Mouse (Mus musculus) myocyte (in vitro differentiated cells): Measurements from ENCODE around the gene Focad. TPM values are rescaled to one million over a fixed set of nuclear protein-coding genes. Genes with fewer than 3 reads are reported as not detected.

Experiments used
- H3K27me3 ChIP-seq: one replicate; pipeline ENCODE4 v1.6.1; 2011; ENCODE audit not compliant: control insufficient read depth, insufficient read depth, insufficient read length
- H3K36me3 ChIP-seq: one replicate; pipeline ENCODE4 v1.6.1; 2011; ENCODE audit not compliant: control insufficient read depth, insufficient read depth
- H3K4me2 ChIP-seq: one replicate; pipeline ENCODE4 v1.6.1; 2011; ENCODE audit warnings: low read depth, control low read depth
- H3K4me3 ChIP-seq: one replicate; pipeline ENCODE4 v1.5.1; 2011; ENCODE audit warnings: mild to moderate bottlenecking, control low read depth, moderate library complexity
- H3K79me2 ChIP-seq: one replicate; pipeline ENCODE4 v1.6.1; 2011; ENCODE audit not compliant: control insufficient read depth, insufficient read depth
- H3ac ChIP-seq: one replicate; pipeline ENCODE4 v1.6.1; 2011; ENCODE audit not compliant: control insufficient read depth, insufficient read length
- CEBPB ChIP-seq: IDR thresholded peaks from 2 replicates; pipeline ENCODE4 v1.6.1; 2011; ENCODE audit warnings: mild to moderate bottlenecking, moderate library complexity; ENCODE audit not compliant: poor library complexity, insufficient read depth, severe bottlenecking
- E2F4 ChIP-seq: IDR thresholded peaks from one replicate; pipeline ENCODE4 v1.6.1; 2011; ENCODE audit warnings: mild to moderate bottlenecking, control low read depth, moderate library complexity; ENCODE audit not compliant: insufficient read depth
- MAX ChIP-seq: IDR thresholded peaks from one replicate; pipeline ENCODE4 v1.6.1; 2011; ENCODE audit warnings: low read depth, mild to moderate bottlenecking, control low read depth
- MYOD1 ChIP-seq, 3 experiments: IDR thresholded peaks; one replicate each; pipeline ENCODE4 v1.6.1; 2011; ENCODE audit warnings: control low read depth in 2 of 3, low read depth in 2 of 3, mild to moderate bottlenecking in 2 of 3, moderate library complexity in 1 of 3; ENCODE audit not compliant: insufficient read length in 2 of 3, control insufficient read depth in 1 of 3
- MYOG ChIP-seq, 3 experiments: IDR thresholded peaks; one replicate each; pipeline ENCODE4 v1.6.1; 2011; ENCODE audit warnings: control low read depth in 2 of 3, low read depth in 2 of 3, mild to moderate bottlenecking in 2 of 3; ENCODE audit not compliant: insufficient read length in 2 of 3, control insufficient read depth in 1 of 3, insufficient read depth in 1 of 3
- POLR2A ChIP-seq: IDR thresholded peaks from one replicate; pipeline ENCODE4 v1.6.1; 2011; ENCODE audit warnings: low read depth, mild to moderate bottlenecking, control low read depth, moderate library complexity; ENCODE audit not compliant: insufficient read length
- POLR2AphosphoS2 ChIP-seq: IDR thresholded peaks from one replicate; pipeline ENCODE4 v1.6.1; 2011; ENCODE audit warnings: low read depth, control low read depth; ENCODE audit not compliant: insufficient read length
- REST ChIP-seq: IDR thresholded peaks from one replicate; pipeline ENCODE4 v1.6.1; 2011; ENCODE audit warnings: mild to moderate bottlenecking, control low read depth, moderate library complexity; ENCODE audit not compliant: insufficient read depth, insufficient read length
- SRF ChIP-seq: IDR thresholded peaks from one replicate; pipeline ENCODE4 v1.6.1; 2011; ENCODE audit warnings: low read depth; ENCODE audit not compliant: control insufficient read depth, insufficient read length
- TCF12 ChIP-seq: IDR thresholded peaks from one replicate; pipeline ENCODE4 v1.6.1; 2011; ENCODE audit warnings: mild to moderate bottlenecking, control low read depth; ENCODE audit not compliant: poor library complexity, insufficient read depth, severe bottlenecking
- TCF3 ChIP-seq: IDR thresholded peaks from one replicate; pipeline ENCODE4 v1.6.1; 2011; ENCODE audit warnings: low read depth, control low read depth; ENCODE audit not compliant: insufficient read length
- USF1 ChIP-seq: IDR thresholded peaks from one replicate; pipeline ENCODE4 v1.6.1; 2011; ENCODE audit warnings: low read depth, mild to moderate bottlenecking, control low read depth, moderate library complexity
- polyA plus RNA-seq: library from polyadenylated mRNA; unstranded; fragments of >200 nt; fragmentation: generic; extraction: Trizol; gene quantifications from one replicate; pipeline ENCODE4 v1.2.1, GENCODE M21; 2012; ENCODE audit warnings: missing spikeins

Gene Focad
- polyA plus RNA-seq, 1 experiment: 15.3 TPM

GRCm38 (mm10) chr4:88120091-88120490 lies 25.7 kb downstream of the Focad start:
- H3K4me2 ChIP-seq: peak overlapping the region; percentile 10
- H3K79me2 ChIP-seq: no peaks in the 10 kb centered on the region
- TF ChIP-seq POLR2A (no peak), E2F4 (no peak), TCF12 (no peak), USF1 (no peak), MAX (no peak), SRF (no peak), REST (no peak), CEBPB (no peak), MYOG (IDR thresholded peaks at IDR 0.05; ENCODE audit: control insufficient read depth in 1 of 3, insufficient read depth in 1 of 3, insufficient read length in 2 of 3, low read depth in 2 of 3) (no peak), MYOD1 (IDR thresholded peaks at IDR 0.05; ENCODE audit: control insufficient read depth in 1 of 3, insufficient read length in 2 of 3, low read depth in 2 of 3) (no peak), TCF3 (no peak), POLR2AphosphoS2 (no peak)
- no peaks in the 10 kb centered on the region for H3K27me3 ChIP-seq
- H3K4me3 ChIP-seq: no peak overlapping the region
- no peak overlapping the region for H3ac ChIP-seq
- H3K36me3 ChIP-seq: no peaks in the 10 kb centered on the region

GRCm38 (mm10) chr4:88122472-88122871 lies 28.0 kb downstream of the Focad start:
- Histone ChIP-seq H3ac (no peak overlapping the region), H3K4me2 (peak overlapping the region; percentile 14), H3K36me3 (no peaks in the 10 kb centered on the region), H3K4me3 (no peak overlapping the region), H3K27me3 (no peaks in the 10 kb centered on the region), H3K79me2 (no peaks in the 10 kb centered on the region)
- no peak for TF ChIP-seq MAX
- peak; percentile 12 to 93 (median 92) for TF ChIP-seq MYOD1 (IDR thresholded peaks at IDR 0.05; ENCODE audit: control insufficient read depth in 1 of 3, insufficient read length in 2 of 3, low read depth in 2 of 3)
- TF ChIP-seq MYOG (IDR thresholded peaks at IDR 0.05; ENCODE audit: control insufficient read depth in 1 of 3, insufficient read depth in 1 of 3, insufficient read length in 2 of 3, low read depth in 2 of 3): peak in 2 of 3 experiments; percentile 70 to 83
- no peak for TF ChIP-seq USF1
- TF ChIP-seq POLR2AphosphoS2: no peak
- no peak for TF ChIP-seq REST
- TF ChIP-seq CEBPB: no peak
- no peak for TF ChIP-seq POLR2A
- no peak for TF ChIP-seq E2F4
- no peak for TF ChIP-seq SRF
- peak; percentile 64 for TF ChIP-seq TCF3
- peak; percentile 86 for TF ChIP-seq TCF12

- TF ChIP-seq POLR2AphosphoS2 (no peak), MYOG (IDR thresholded peaks at IDR 0.05; ENCODE audit: control insufficient read depth in 1 of 3, insufficient read depth in 1 of 3, insufficient read length in 2 of 3, low read depth in 2 of 3) (no peak), MAX (no peak), TCF12 (no peak), SRF (no peak), MYOD1 (IDR thresholded peaks at IDR 0.05; ENCODE audit: control insufficient read depth in 1 of 3, insufficient read length in 2 of 3, low read depth in 2 of 3) (no peak)
- Histone ChIP-seq H3K4me2 (no peak overlapping the region), H3ac (no peak overlapping the region), H3K79me2 (no peaks in the 10 kb centered on the region), H3K4me3 (no peak overlapping the region), H3K36me3 (no peaks in the 10 kb centered on the region), H3K27me3 (no peaks in the 10 kb centered on the region)
Measured at GRCm38 (mm10) chr4:88135936-88136335, 41.5 kb downstream of the Focad start.

DNA sequence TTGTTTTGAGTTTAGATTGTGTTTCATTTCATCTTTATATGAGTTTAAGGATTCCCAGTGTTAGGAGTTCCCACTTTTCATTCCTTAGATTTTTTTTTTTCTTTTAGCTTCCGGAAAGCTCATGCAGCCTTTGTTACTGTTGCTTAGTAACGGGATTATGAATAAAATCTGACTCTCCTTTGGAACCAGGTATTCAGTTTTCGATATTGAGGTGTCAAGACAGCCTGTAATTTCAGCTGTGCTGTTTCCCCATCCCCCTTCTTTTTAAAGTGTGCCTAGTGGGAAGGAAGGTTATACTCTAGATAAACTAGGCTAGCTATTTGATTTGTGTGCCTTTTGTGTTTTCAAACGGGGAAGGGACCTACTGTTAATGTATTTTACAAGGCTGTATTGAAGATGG lies 42.1 kb downstream of the Focad start:
- TF ChIP-seq E2F4 (no peak), MYOG (IDR thresholded peaks at IDR 0.05; ENCODE audit: control insufficient read depth in 1 of 3, insufficient read depth in 1 of 3, insufficient read length in 2 of 3, low read depth in 2 of 3) (no peak), CEBPB (no peak), MAX (no peak), POLR2AphosphoS2 (no peak)
- no peak overlapping the region for H3K4me3 ChIP-seq
- no peaks in the 10 kb centered on the region for H3K27me3 ChIP-seq
- H3K79me2 ChIP-seq: no peaks in the 10 kb centered on the region
- no peak overlapping the region for H3ac ChIP-seq
- no peaks in the 10 kb centered on the region for H3K36me3 ChIP-seq
- no peak overlapping the region for H3K4me2 ChIP-seq

DNA sequence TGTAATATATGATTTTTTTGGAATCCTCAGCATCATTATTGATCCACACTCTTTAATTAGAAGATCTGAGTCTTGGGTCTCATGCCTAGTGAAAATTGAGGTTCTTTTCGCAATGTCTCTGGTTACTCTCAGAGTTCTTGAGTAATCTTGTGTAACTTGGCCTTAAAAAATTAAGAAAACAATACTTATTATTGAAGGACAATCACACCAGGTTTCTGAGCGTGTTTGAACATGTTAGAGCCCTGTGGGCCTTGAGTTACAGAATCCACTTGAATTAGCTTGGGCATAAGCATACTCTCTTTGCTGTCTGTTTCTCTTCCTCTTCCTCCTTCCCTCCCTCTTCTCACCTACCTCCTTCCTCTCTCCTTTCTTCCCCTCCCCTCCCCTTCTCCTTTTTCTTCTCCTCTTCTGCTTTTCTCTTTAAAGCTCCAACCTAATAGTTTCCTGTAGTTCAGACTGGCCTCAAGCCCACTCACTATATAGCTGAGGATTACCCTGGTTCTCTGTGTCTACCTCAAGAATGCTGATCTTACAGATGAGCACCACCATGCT lies 44.0 kb downstream of the Focad start:
- no peaks in the 10 kb centered on the region for H3K27me3 ChIP-seq
- no peak overlapping the region for H3K4me3 ChIP-seq
- H3K79me2 ChIP-seq: no peaks in the 10 kb centered on the region
- H3ac ChIP-seq: no peak overlapping the region
- no peak overlapping the region for H3K4me2 ChIP-seq
- H3K36me3 ChIP-seq: no peaks in the 10 kb centered on the region
- TF ChIP-seq USF1 (no peak), CEBPB (no peak), REST (no peak), MAX (no peak), E2F4 (no peak), MYOG (IDR thresholded peaks at IDR 0.05; ENCODE audit: control insufficient read depth in 1 of 3, insufficient read depth in 1 of 3, insufficient read length in 2 of 3, low read depth in 2 of 3) (no peak), POLR2A (no peak), TCF12 (no peak), MYOD1 (IDR thresholded peaks at IDR 0.05; ENCODE audit: control insufficient read depth in 1 of 3, insufficient read length in 2 of 3, low read depth in 2 of 3) (no peak), TCF3 (no peak), SRF (no peak), POLR2AphosphoS2 (no peak)
